In the genomic region with DNA sequence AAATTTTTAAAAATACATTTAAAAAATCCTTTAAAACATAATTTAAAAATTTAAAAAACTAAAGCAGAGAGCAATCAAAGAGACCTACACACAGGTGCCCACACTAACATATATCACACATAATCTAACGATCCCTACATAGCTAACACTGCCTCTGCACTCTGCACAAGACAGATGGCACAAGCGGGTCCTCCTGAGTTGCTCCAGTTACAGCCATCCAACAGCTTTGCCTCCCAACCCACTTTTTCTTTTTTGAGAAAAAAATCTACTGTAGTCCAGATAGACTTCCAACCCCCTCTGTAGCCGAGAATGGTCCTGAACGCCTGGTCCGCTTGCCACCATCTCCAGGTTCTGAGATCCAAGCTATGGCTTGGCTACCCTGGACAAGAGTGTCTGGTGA, we compare ENCODE assay signal across 21 mouse cellular contexts. TPM values are rescaled to one million over a fixed set of nuclear protein-coding genes. Genes with fewer than 3 reads are reported as not detected.
DNase-seq lines count a peak whose midpoint lies in the region; ATAC-seq and TF ChIP-seq lines count a peak whose summit lies in the region.
"Had no signal": no experiment of that assay in that cellular context is flagged by ENCODE, and none has a peak within 500 bp of the region (broad histone marks: within the 10 kb centered on the region; RNA-seq: fewer than 3 reads in every experiment).

No protein-coding gene starts in this region.

- TF ChIP-seq CTCF in gastrocnemius, adult 2 months (IDR thresholded peaks at IDR 0.05): no peak

- no peak overlapping the region for H3K4me3 ChIP-seq in gastrocnemius, adult 2 months

- no peak for DNase-seq in frontal cortex, postnatal 25 days (ENCODE audit: low spot score in 2 of 2)
- DNase-seq in brain, adult 2 months (ENCODE audit: low read depth, low spot score): peak; percentile 54
- DNase-seq in telencephalon, adult 2 months (ENCODE audit: low read depth, low spot score): peak; percentile 29
- DNase-seq in gastrocnemius, adult 2 months: no peak
- DNase-seq in thymus, postnatal 10 days (ENCODE audit: low spot score in 2 of 2): no peak
- DNase-seq: adrenal gland, adult 2 months; adrenal gland, adult 8-10 months; adrenal gland, postnatal 10 days; adrenal gland, postnatal 14 days; adrenal gland, postnatal 25 days; adrenal gland, postnatal 36 days; B cell, adult 2 months; cerebellum, adult 11 months; cerebellum, adult 11-12 months; cerebellum, adult 18-20 months; cerebellum, adult 2 months had no signal

- ATAC-seq in frontal cortex, adult (ENCODE audit: low TSS enrichment): peak; percentile 82
- ATAC-seq: activated CD4-positive, CD25-positive, alpha-beta regulatory T cell, adult 4 months; CD4-positive, CD25-positive, alpha-beta regulatory T cell, adult 4 months; Patski had no signal

- H3K27ac ChIP-seq in gastrocnemius, adult 2 months: no peak overlapping the region

- intact Hi-C loops in gastrocnemius, adult 2 months (cut with DNase I): no loop called here

RNA-seq across cellular contexts. Expression of a gene that starts 18.2 kb away (rescaled TPM):
- total RNA-seq in gastrocnemius, adult 2 months (2021): under 1 TPM; 0.23 to 0.36 TPM

RNA-seq across cellular contexts. Expression of a gene that starts 18.4 kb away (rescaled TPM):
- 10 to 100 TPM; 47.9 to 50.7 TPM for total RNA-seq in gastrocnemius, adult 2 months (2021)

RNA-seq across cellular contexts. Expression of a gene that starts 30.2 kb away (rescaled TPM):
- total RNA-seq in gastrocnemius, adult 2 months (2021): 10 to 100 TPM; 21.2 to 22.1 TPM

RNA-seq across cellular contexts. Expression of a gene that starts 30.4 kb away (rescaled TPM):
- 100 to 1,000 TPM; 765 to 991 TPM for total RNA-seq in gastrocnemius, adult 2 months (2021)

RNA-seq across cellular contexts. Expression of a gene that starts 45.9 kb away (rescaled TPM):
- total RNA-seq in gastrocnemius, adult 2 months (2021): 1 to 10 TPM; 4.9 to 6.9 TPM
- total RNA-seq: CH12.LX had no signal

Comparison
In these comparisons a context has a peak if more than half of its experiments do, and no peak if none do; other contexts are left out.
1. DNase-seq: peak in brain, adult 2 months (single experiment) and telencephalon, adult 2 months (single experiment); none in frontal cortex, postnatal 25 days (0 of 2), gastrocnemius, adult 2 months (single experiment) and thymus, postnatal 10 days (0 of 2).